Mouse (Mus musculus) neural tube, embryonic 11.5 days (tissue): Measurements from ENCODE around the gene Fyb. TPM values are rescaled to one million over a fixed set of nuclear protein-coding genes. Genes with fewer than 3 reads are reported as not detected.

Experiments
- ATAC-seq: fragments of 200-750 bp; cut with Nextera tagmentation; 2 replicates; pipeline ENCODE4 v1.8.0; 2017; ENCODE audit warnings: moderate number of reproducible peaks, mild to moderate bottlenecking, moderate TSS enrichment, moderate library complexity; ENCODE audit not compliant: insufficient read depth, low FRiP score, low TSS enrichment
- DNase-seq: peaks from one replicate; pipeline ENCODE4 v3.0.0-alpha.2; 2015; ENCODE audit warnings: low spot score
- H3K27ac ChIP-seq: fragments of 300-500 bp; sonication (generic); 2 replicates; pipeline ENCODE4 v1.5.1; 2014; ENCODE audit warnings: low read depth, mild to moderate bottlenecking, low read length
- H3K27me3 ChIP-seq: fragments of 300-500 bp; sonication (generic); 2 replicates; pipeline ENCODE4 v1.6.1; 2014; ENCODE audit warnings: mild to moderate bottlenecking, low read length, mixed read lengths; ENCODE audit not compliant: control insufficient read depth, insufficient read depth
- H3K36me3 ChIP-seq: fragments of 300-500 bp; sonication (generic); 2 replicates; pipeline ENCODE4 v1.6.1; 2014; ENCODE audit warnings: mild to moderate bottlenecking, low read length, moderate library complexity, mixed read lengths; ENCODE audit not compliant: control insufficient read depth, insufficient read depth
- H3K4me1 ChIP-seq: fragments of 300-500 bp; sonication (generic); 2 replicates; pipeline ENCODE4 v1.6.1; 2014; ENCODE audit warnings: low read length, mixed read lengths; ENCODE audit not compliant: control insufficient read depth, insufficient read depth
- H3K4me2 ChIP-seq: fragments of 300-500 bp; sonication (generic); 2 replicates; pipeline ENCODE4 v1.6.1; 2014; ENCODE audit warnings: low read depth, mild to moderate bottlenecking, moderate library complexity
- H3K4me3 ChIP-seq: fragments of 300-500 bp; sonication (generic); 2 replicates; pipeline ENCODE4 v1.5.1; 2014; ENCODE audit warnings: low read depth, low read length
- H3K9ac ChIP-seq: fragments of 300-500 bp; sonication (generic); 2 replicates; pipeline ENCODE4 v1.6.1; 2014; ENCODE audit warnings: mild to moderate bottlenecking, low read length
- H3K9me3 ChIP-seq: fragments of 300-500 bp; sonication (generic); 2 replicates; pipeline ENCODE4 v1.6.1; 2016; ENCODE audit warnings: low read length; ENCODE audit not compliant: control insufficient read depth
- WGBS: fragments of 180-500 bp; shearing (Covaris S2); extraction: QIAGEN DNeasy Blood & Tissue Kit; methylation state at CpG from one replicate; pipeline ENCODE4 v1.1.7; 2014; 5-methylcytosine and 5-hydroxymethylcytosine counted together
- polyA plus RNA-seq: library from polyadenylated mRNA; unstranded; fragments of >200 nt; fragmentation: Nextera tagmentation; extraction: Ambion mirVana; gene quantifications from 2 replicates; pipeline ENCODE4 v1.2.1, GENCODE M21; 2014

Gene Fyb
- polyA plus RNA-seq, 1 experiment from 2014 or later: 2.8 TPM

- no peaks in the 10 kb centered on the region for H3K4me1 ChIP-seq
- no peak overlapping the region for H3K27ac ChIP-seq
- no peak overlapping the region for H3K4me3 ChIP-seq
- no peaks in the 10 kb centered on the region for H3K36me3 ChIP-seq
- no peaks in the 10 kb centered on the region for H3K27me3 ChIP-seq
- no peak for DNase-seq
- WGBS: 91% methylated on average over 8 of the region's 8 CpGs
- ATAC-seq: no peak
- H3K9me3 ChIP-seq: no peaks in the 10 kb centered on the region
- H3K9ac ChIP-seq: no peak overlapping the region
- H3K4me2 ChIP-seq: no peak overlapping the region
These were observed 101.0 kb downstream of the Fyb start for GRCm38 (mm10) chr15:6623529-6624228.

GRCm38 (mm10) chr15:6624365-6625182 lies 101.9 kb downstream of the Fyb start:
- Histone ChIP-seq H3K27ac (no peak overlapping the region), H3K4me1 (no peaks in the 10 kb centered on the region), H3K4me2 (peak overlapping the region; percentile 34), H3K36me3 (no peaks in the 10 kb centered on the region), H3K9me3 (no peaks in the 10 kb centered on the region), H3K9ac (peak overlapping the region; percentile 47), H3K4me3 (peak overlapping the region; percentile 12; the same call in 1 of the 2 replicates), H3K27me3 (no peaks in the 10 kb centered on the region)
- WGBS: 12% methylated on average over 18 of the region's 18 CpGs
- peak; percentile 56 for DNase-seq
- peak; percentile 64 for ATAC-seq

- Histone ChIP-seq H3K9ac (no peak overlapping the region), H3K4me3 (no peak overlapping the region), H3K36me3 (no peaks in the 10 kb centered on the region), H3K4me2 (no peak overlapping the region; the same call in 1 of the 2 replicates), H3K9me3 (no peaks in the 10 kb centered on the region), H3K27me3 (no peaks in the 10 kb centered on the region), H3K27ac (no peak overlapping the region), H3K4me1 (no peaks in the 10 kb centered on the region)
- WGBS: 6% methylated on average over 6 of the region's 6 CpGs
- ATAC-seq (no peak), DNase-seq (peak; percentile 53)
These were observed 103.0 kb downstream of the Fyb start for GRCm38 (mm10) chr15:6625607-6626033.

GRCm38 (mm10) chr15:6626123-6626522 lies 103.5 kb downstream of the Fyb start:
- 72% methylated on average over 5 of the region's 5 CpGs for WGBS
- H3K9me3 ChIP-seq: no peaks in the 10 kb centered on the region

GRCm38 (mm10) chr15:6628431-6629077 lies 105.9 kb downstream of the Fyb start:
- 90% methylated on average over 5 of the region's 6 CpGs for WGBS
- H3K27ac ChIP-seq: no peak overlapping the region
- H3K9ac ChIP-seq: no peak overlapping the region
- no peaks in the 10 kb centered on the region for H3K36me3 ChIP-seq
- H3K4me1 ChIP-seq: no peaks in the 10 kb centered on the region
- DNase-seq: no peak
- no peak for ATAC-seq
- no peaks in the 10 kb centered on the region for H3K27me3 ChIP-seq
- H3K4me2 ChIP-seq: no peak overlapping the region
- no peak overlapping the region for H3K4me3 ChIP-seq
- no peaks in the 10 kb centered on the region for H3K9me3 ChIP-seq

More at GRCm38 (mm10) chr15:6626123-6626522, 103.5 kb downstream of the Fyb start:
- ATAC-seq: no peak
- no peaks in the 10 kb centered on the region for H3K4me1 ChIP-seq
- H3K36me3 ChIP-seq: no peaks in the 10 kb centered on the region
- H3K27me3 ChIP-seq: no peaks in the 10 kb centered on the region
- no peak overlapping the region for H3K27ac ChIP-seq
- H3K4me3 ChIP-seq: no peak overlapping the region
- H3K4me2 ChIP-seq: no peak overlapping the region
- H3K9ac ChIP-seq: no peak overlapping the region
- DNase-seq: no peak

- DNase-seq: no peak
- 78% methylated on average over 4 of the region's 4 CpGs for WGBS
- H3K27me3 ChIP-seq: no peaks in the 10 kb centered on the region
- H3K36me3 ChIP-seq: no peaks in the 10 kb centered on the region
- no peaks in the 10 kb centered on the region for H3K4me1 ChIP-seq
- H3K4me2 ChIP-seq: no peak overlapping the region
- H3K4me3 ChIP-seq: no peak overlapping the region
- H3K9ac ChIP-seq: no peak overlapping the region
- ATAC-seq: no peak
- no peak overlapping the region for H3K27ac ChIP-seq
- H3K9me3 ChIP-seq: no peaks in the 10 kb centered on the region
These were observed 106.5 kb downstream of the Fyb start for GRCm38 (mm10) chr15:6629174-6629573.

GRCm38 (mm10) chr15:6635405-6635804 lies 112.8 kb downstream of the Fyb start:
- no peaks in the 10 kb centered on the region for H3K9me3 ChIP-seq
- H3K4me2 ChIP-seq: no peak overlapping the region
- no peak overlapping the region for H3K9ac ChIP-seq
- H3K4me3 ChIP-seq: no peak overlapping the region
- WGBS: 66% methylated on average over 3 of the region's 3 CpGs
- no peaks in the 10 kb centered on the region for H3K4me1 ChIP-seq
- no peaks in the 10 kb centered on the region for H3K27me3 ChIP-seq
- H3K27ac ChIP-seq: no peak overlapping the region
- H3K36me3 ChIP-seq: no peaks in the 10 kb centered on the region
- ATAC-seq (no peak), DNase-seq (no peak)

GRCm38 (mm10) chr15:6642223-6642622 lies 119.6 kb downstream of the Fyb start:
- ATAC-seq (no peak), DNase-seq (no peak)
- WGBS: 82% methylated on average over 5 of the region's 5 CpGs
- no peaks in the 10 kb centered on the region for H3K4me1 ChIP-seq
- no peaks in the 10 kb centered on the region for H3K27me3 ChIP-seq
- H3K4me3 ChIP-seq: no peak overlapping the region
- no peak overlapping the region for H3K9ac ChIP-seq
- H3K4me2 ChIP-seq: no peak overlapping the region
- H3K36me3 ChIP-seq: no peaks in the 10 kb centered on the region
- H3K27ac ChIP-seq: no peak overlapping the region
- H3K9me3 ChIP-seq: no peaks in the 10 kb centered on the region
